Mouse (Mus musculus) thymus, adult 2 months (tissue): ENCODE measurements around the gene 2610318N02Rik. TPM values are rescaled to one million over a fixed set of nuclear protein-coding genes. Genes with fewer than 3 reads are reported as not detected.

ENCODE experiments used
- DNase-seq: peaks from one replicate; pipeline ENCODE4 v3.0.0; 2021
- H3K27ac ChIP-seq: fragments of 200-500 bp; 2 replicates; pipeline ENCODE4 v1.5.1; 2012; ENCODE audit warnings: low read length, control low read depth; ENCODE audit not compliant: control insufficient read depth, insufficient read depth
- H3K27me3 ChIP-seq: fragments of 200-500 bp; 2 replicates; pipeline ENCODE4 v1.6.1; 2012; ENCODE audit warnings: mild to moderate bottlenecking, low read length, moderate library complexity, mixed read lengths; ENCODE audit not compliant: control insufficient read depth, insufficient read depth
- H3K36me3 ChIP-seq: fragments of 200-500 bp; 2 replicates; pipeline ENCODE4 v1.6.1; 2012; ENCODE audit warnings: mild to moderate bottlenecking, low read length, moderate library complexity; ENCODE audit not compliant: control insufficient read depth, insufficient read depth
- H3K4me1 ChIP-seq: fragments of 200-500 bp; replicated peaks from 2 replicates; pipeline ENCODE4 v1.6.1; 2012; ENCODE audit warnings: low read length; ENCODE audit not compliant: control insufficient read depth, insufficient read depth
- H3K4me3 ChIP-seq: fragments of 200-500 bp; 2 replicates; pipeline ENCODE4 v1.5.1; 2012; ENCODE audit warnings: mild to moderate bottlenecking, low read length, control low read depth, moderate library complexity; ENCODE audit not compliant: control insufficient read depth, insufficient read depth
- CTCF ChIP-seq: fragments of 200-500 bp; IDR thresholded peaks from 2 replicates; pipeline ENCODE4 v1.5.1; 2012; ENCODE audit warnings: mild to moderate bottlenecking, control low read depth, low read length, moderate library complexity, borderline replicate concordance; ENCODE audit not compliant: control insufficient read depth, poor library complexity, insufficient read depth; ENCODE audit errors: extremely low read depth
- POLR2A ChIP-seq: fragments of 200-500 bp; IDR thresholded peaks from 2 replicates; pipeline ENCODE4 v1.6.1; 2012; ENCODE audit warnings: mild to moderate bottlenecking, low read length, control low read depth, moderate library complexity; ENCODE audit not compliant: control insufficient read depth, poor library complexity, insufficient read depth; ENCODE audit errors: extremely low read depth
- WGBS: fragments of 180-500 bp; shearing (Covaris S2); methylation state at CpG from one replicate; pipeline ENCODE4 v1.1.7; 2018; 5-methylcytosine and 5-hydroxymethylcytosine counted together
- polyA plus RNA-seq: library from polyadenylated mRNA; depleted of rRNA; stranded (reverse); fragments of >200 nt; gene quantifications from 2 replicates; pipeline ENCODE4 v1.2.3, GENCODE M21; 2012

The 2610318N02Rik gene
- polyA plus RNA-seq, 1 experiment: 105 TPM

GRCm38 (mm10) chr16:17117309-17117799 is 7.6 kb downstream of the 2610318N02Rik start:
- no peak overlapping the region for H3K27ac ChIP-seq
- TF ChIP-seq CTCF: no peak
- DNase-seq: no peak
- no peak overlapping the region for H3K4me3 ChIP-seq
- H3K4me1 ChIP-seq: no peaks in the 10 kb centered on the region
- WGBS: 92% methylated on average over 5 of the region's 5 CpGs
- no peaks in the 10 kb centered on the region for H3K27me3 ChIP-seq
- H3K36me3 ChIP-seq: no peaks in the 10 kb centered on the region; the same call in 1 of the 2 replicates

DNA sequence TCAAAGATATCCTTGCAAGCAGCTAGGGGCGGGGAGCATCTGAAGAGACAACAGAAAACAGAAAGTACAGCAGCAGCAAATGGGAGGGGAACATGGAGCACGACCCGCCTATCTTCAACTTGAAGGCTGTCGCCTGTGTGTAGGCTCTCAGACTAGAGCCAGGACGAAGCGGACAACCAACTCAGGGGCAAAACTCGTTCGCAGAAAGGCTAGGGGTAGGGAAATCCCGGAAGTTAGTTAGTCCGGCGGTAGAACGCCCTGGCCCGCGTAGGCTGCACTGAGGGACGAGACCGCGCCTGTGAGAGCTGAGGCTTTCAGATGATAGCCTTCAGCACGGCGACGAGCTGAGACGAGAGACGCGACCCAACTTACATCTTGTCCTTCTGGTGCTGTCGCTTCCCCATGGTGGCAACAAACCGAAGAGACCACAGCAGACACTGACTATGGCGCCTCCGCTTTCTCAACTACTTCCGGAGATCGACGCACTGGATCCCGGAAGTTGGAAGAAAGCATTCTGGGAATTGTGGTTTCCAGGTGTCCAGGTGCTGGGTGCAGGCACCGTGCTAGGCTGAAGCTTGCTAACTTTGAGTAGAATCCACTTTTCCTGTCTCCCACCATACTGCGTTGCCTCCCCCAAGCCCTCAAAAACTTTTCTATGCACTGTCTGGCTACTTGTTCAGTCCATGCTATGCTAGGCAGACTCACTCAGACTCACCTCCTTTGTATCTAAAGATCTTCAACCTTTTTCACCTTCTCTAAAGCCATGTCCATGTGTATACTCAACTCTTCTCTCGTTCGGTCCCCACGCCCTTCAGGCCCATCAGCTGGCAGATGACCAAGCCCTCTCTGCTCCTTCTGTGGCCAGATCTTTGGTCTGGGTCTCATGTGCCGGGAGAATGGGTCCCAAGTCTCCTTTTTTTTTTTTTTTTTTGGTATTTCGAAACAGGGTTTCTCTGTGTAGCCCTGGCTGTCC is 13.9 kb downstream of the 2610318N02Rik start, which contains the start of gene Ppil2:
Ppil2 (minus strand) TSS at position 487 of the 973 bp plus-strand sequence.
- Histone ChIP-seq H3K4me1 (peaks cover 9% of the 10 kb centered on the region), H3K27me3 (no peaks in the 10 kb centered on the region), H3K36me3 (peaks cover 14% of the 10 kb centered on the region), H3K27ac (peak within 1 kb of the TSS; percentile 66), H3K4me3 (peak within 1 kb of the TSS; percentile 93)
- WGBS: 7% methylated on average over 38 of the region's 38 CpGs
- DNase-seq: peak; percentile 74
- TF ChIP-seq CTCF (0 out of 2 replicates have a peak, but pooled peaks have one; percentile 21), POLR2A (peak; percentile 66)

DNA sequence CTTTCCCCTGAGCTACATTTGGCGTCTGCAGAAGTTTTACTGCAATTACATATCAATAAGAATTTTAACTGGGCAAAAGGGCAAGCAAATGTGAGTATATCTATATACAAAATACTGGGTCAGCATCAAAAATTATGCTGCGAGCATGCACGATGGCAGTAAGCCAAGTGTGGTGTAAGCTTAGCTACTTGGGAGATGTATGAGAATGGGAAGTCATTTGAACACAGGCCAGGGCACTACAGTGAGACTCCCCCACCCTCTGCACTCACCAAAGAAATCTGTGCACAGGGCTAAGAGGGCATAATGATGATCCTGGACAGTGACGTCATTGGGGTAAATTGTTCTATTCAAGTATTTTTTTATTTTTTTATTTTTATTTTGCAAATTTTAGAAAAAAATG is 20.4 kb downstream of the 2610318N02Rik start:
- no peak overlapping the region for H3K4me3 ChIP-seq
- DNase-seq: no peak
- no peaks in the 10 kb centered on the region for H3K4me1 ChIP-seq
- no peaks in the 10 kb centered on the region for H3K27me3 ChIP-seq
- WGBS: 90% methylated on average over 4 of the region's 4 CpGs
- H3K36me3 ChIP-seq: peaks cover 65% of the 10 kb centered on the region
- H3K27ac ChIP-seq: no peak overlapping the region
- TF ChIP-seq POLR2A (no peak), CTCF (no peak)

DNA sequence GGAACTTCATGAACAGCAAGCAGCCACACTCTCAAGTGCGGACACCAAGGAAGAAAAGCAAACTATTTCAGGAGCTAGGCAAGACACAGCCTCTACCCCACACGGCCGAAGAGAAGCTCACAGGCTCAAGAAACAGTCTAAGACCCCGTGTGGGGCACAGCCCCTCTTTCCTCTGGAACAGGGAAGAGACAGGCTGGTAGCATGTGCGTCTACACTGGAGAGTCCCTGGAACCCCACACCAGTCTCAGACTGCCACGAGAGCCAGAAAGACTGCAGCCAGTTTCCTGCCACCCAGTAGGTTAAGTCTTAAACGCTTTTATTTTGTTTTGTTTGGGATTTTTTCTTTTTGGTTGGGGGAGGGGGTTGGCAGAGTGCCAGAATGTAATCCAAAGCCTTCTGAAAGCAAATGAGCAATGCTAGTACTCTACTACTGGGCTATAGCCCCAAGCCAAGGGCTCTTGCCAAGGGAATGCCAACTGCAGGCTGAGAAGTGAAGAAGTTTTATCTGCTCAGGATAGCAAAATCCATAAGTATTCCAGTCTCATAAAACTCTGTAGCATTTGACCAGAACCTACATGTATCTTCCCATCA is 22.2 kb downstream of the 2610318N02Rik start:
- peaks cover 75% of the 10 kb centered on the region for H3K36me3 ChIP-seq
- no peak overlapping the region for H3K4me3 ChIP-seq
- WGBS: 88% methylated on average over 7 of the region's 7 CpGs

DNA sequence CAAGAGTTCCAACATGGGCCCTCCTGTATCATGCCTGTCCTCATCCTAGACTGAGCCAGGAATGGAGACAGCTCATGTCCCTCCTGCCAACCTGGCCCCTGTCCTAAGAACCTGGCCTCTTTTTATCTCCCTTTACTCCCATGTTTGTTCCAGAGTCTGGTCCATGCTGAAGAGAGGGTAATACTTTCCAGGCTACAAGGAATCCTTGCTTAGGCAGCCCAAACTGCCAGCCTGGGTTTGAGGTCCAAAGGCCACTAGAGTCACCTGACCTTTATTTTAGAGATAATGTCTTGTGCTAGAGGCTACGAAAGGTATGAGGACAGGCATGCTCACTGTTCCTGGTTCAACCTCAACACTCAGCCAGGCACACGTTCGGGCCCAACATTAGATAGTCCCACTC is 28.0 kb downstream of the 2610318N02Rik start:
- Histone ChIP-seq H3K4me1 (no peaks in the 10 kb centered on the region), H3K4me3 (no peak overlapping the region), H3K27me3 (no peaks in the 10 kb centered on the region), H3K36me3 (peaks cover 83% of the 10 kb centered on the region), H3K27ac (no peak overlapping the region)
- 98% methylated on average over 3 of the region's 3 CpGs for WGBS
- no peak for TF ChIP-seq POLR2A
- TF ChIP-seq CTCF: no peak
- DNase-seq: no peak

More for the DNA sequence above, 22.2 kb downstream of the 2610318N02Rik start:
- DNase-seq: no peak
- TF ChIP-seq CTCF: no peak
- no peak for TF ChIP-seq POLR2A
- no peaks in the 10 kb centered on the region for H3K4me1 ChIP-seq
- no peaks in the 10 kb centered on the region for H3K27me3 ChIP-seq
- H3K27ac ChIP-seq: no peak overlapping the region

DNA sequence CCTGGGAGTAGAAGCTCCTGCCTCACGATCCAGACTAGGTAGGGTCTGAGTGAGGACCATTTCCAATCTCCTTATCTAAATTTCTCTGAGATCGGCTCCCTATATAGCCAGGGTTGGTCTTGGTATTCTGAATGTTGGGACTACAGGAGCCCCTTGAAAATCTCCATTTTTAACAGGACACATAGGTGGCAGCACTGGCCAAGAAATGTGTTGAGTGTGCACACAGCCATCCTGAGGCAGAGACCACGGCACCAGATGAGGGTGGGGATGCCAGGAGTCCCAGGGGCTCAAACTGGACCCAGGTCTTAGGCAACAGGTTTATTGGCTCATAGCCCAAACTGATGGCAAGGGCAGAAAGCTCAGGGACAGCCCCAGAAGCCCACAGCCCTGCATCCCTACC is 36.6 kb downstream of the 2610318N02Rik start:
- Histone ChIP-seq H3K4me3 (no peak overlapping the region), H3K27me3 (no peaks in the 10 kb centered on the region)
- WGBS: 97% methylated on average over 3 of the region's 3 CpGs

More for the DNA sequence above, 36.6 kb downstream of the 2610318N02Rik start:
- Histone ChIP-seq H3K36me3 (peaks cover 79% of the 10 kb centered on the region), H3K4me1 (no peaks in the 10 kb centered on the region), H3K27ac (no peak overlapping the region)
- TF ChIP-seq CTCF: no peak
- no peak for TF ChIP-seq POLR2A
- DNase-seq: no peak
